Mouse (Mus musculus) embryonic facial prominence, embryonic 13.5 days (tissue): ENCODE results near the gene Adora2a. TPM values are rescaled to one million over a fixed set of nuclear protein-coding genes. Genes with fewer than 3 reads are reported as not detected.

Experiments used
- ATAC-seq: fragments of 200-750 bp; cut with Nextera tagmentation; 2 replicates; pipeline ENCODE4 v1.8.0; 2017; ENCODE audit warnings: low read depth; ENCODE audit not compliant: insufficient number of reproducible peaks, insufficient read depth, low FRiP score, low TSS enrichment
- H3K27ac ChIP-seq: fragments of 300-500 bp; sonication (generic); 2 replicates; pipeline ENCODE4 v1.5.1; 2015; ENCODE audit warnings: moderate library complexity, mild to moderate bottlenecking, inconsistent platforms
- H3K27me3 ChIP-seq: fragments of 300-500 bp; sonication (generic); 2 replicates; pipeline ENCODE4 v1.6.1; 2015; ENCODE audit warnings: mild to moderate bottlenecking, inconsistent platforms
- H3K36me3 ChIP-seq: fragments of 300-500 bp; sonication (generic); 2 replicates; pipeline ENCODE4 v1.6.1; 2015; ENCODE audit warnings: mild to moderate bottlenecking, inconsistent platforms
- H3K4me1 ChIP-seq: fragments of 300-500 bp; sonication (generic); 2 replicates; pipeline ENCODE4 v1.6.1; 2015; ENCODE audit warnings: inconsistent platforms
- H3K4me2 ChIP-seq: fragments of 300-500 bp; sonication (generic); 2 replicates; pipeline ENCODE4 v1.6.1; 2015; ENCODE audit warnings: moderate library complexity, mild to moderate bottlenecking, inconsistent platforms
- H3K4me3 ChIP-seq: fragments of 300-500 bp; sonication (generic); 2 replicates; pipeline ENCODE4 v1.5.1; 2015; ENCODE audit warnings: mild to moderate bottlenecking, inconsistent platforms
- H3K9ac ChIP-seq: fragments of 300-500 bp; sonication (generic); 2 replicates; pipeline ENCODE4 v1.6.1; 2015; ENCODE audit warnings: mild to moderate bottlenecking, inconsistent platforms
- H3K9me3 ChIP-seq: fragments of 300-500 bp; sonication (generic); 2 replicates; pipeline ENCODE4 v1.6.1; 2016; ENCODE audit warnings: inconsistent platforms
- WGBS: fragments of 180-500 bp; shearing (Covaris S2); methylation state at CpG from one replicate; pipeline ENCODE4 v1.1.7; 2015; ENCODE audit warnings: mixed read lengths; 5-methylcytosine and 5-hydroxymethylcytosine counted together
- polyA plus RNA-seq: library from polyadenylated mRNA; unstranded; fragments of >200 nt; fragmentation: Nextera tagmentation; extraction: Ambion mirVana; gene quantifications from 2 replicates; pipeline ENCODE4 v1.2.1, GENCODE M21; 2015

The Adora2a gene
- polyA plus RNA-seq, 1 experiment from 2014 or later = 2.4 TPM

GRCm38 (mm10) chr10:75294926-75295325 is 21.8 kb upstream of the Adora2a start:
- peaks cover 48% of the 10 kb centered on the region for H3K36me3 ChIP-seq
- no peak for ATAC-seq
- no peak overlapping the region for H3K9ac ChIP-seq
- H3K9me3 ChIP-seq = no peaks in the 10 kb centered on the region
- peaks cover 15% of the 10 kb centered on the region; the same call in 1 of the 2 replicates for H3K4me1 ChIP-seq
- no peaks in the 10 kb centered on the region for H3K27me3 ChIP-seq
- no peak overlapping the region for H3K27ac ChIP-seq
- H3K4me2 ChIP-seq = no peak overlapping the region
- WGBS = 56% methylated on average over 4 of the region's 4 CpGs
- no peak overlapping the region for H3K4me3 ChIP-seq

GRCm38 (mm10) chr10:75298608-75299007 is 18.1 kb upstream of the Adora2a start:
- no peak overlapping the region for H3K4me3 ChIP-seq
- peaks cover 77% of the 10 kb centered on the region for H3K36me3 ChIP-seq
- no peak overlapping the region for H3K4me2 ChIP-seq
- H3K9me3 ChIP-seq = no peaks in the 10 kb centered on the region
- ATAC-seq = no peak
- H3K27me3 ChIP-seq = no peaks in the 10 kb centered on the region
- H3K27ac ChIP-seq = no peak overlapping the region
- WGBS = 94% methylated on average over 5 of the region's 5 CpGs
- no peak overlapping the region for H3K9ac ChIP-seq
- H3K4me1 ChIP-seq = peaks cover 15% of the 10 kb centered on the region; the same call in 1 of the 2 replicates

- Histone ChIP-seq H3K36me3 (peaks cover 87% of the 10 kb centered on the region), H3K9ac (no peak overlapping the region), H3K4me2 (no peak overlapping the region), H3K4me1 (peaks cover 12% of the 10 kb centered on the region; the same call in 1 of the 2 replicates), H3K4me3 (no peak overlapping the region), H3K27ac (no peak overlapping the region), H3K9me3 (no peaks in the 10 kb centered on the region), H3K27me3 (no peaks in the 10 kb centered on the region)
- 66% methylated on average over 5 of the region's 5 CpGs for WGBS
- no peak for ATAC-seq
Observed at GRCm38 (mm10) chr10:75299785-75300418, 16.8 kb upstream of the Adora2a start.

- Histone ChIP-seq H3K4me1 (0 out of 2 replicates have a peak, but pooled peaks cover 5% of the 10 kb centered on the region), H3K36me3 (peaks cover 90% of the 10 kb centered on the region), H3K9ac (no peak overlapping the region), H3K4me3 (no peak overlapping the region), H3K9me3 (no peaks in the 10 kb centered on the region), H3K27me3 (no peaks in the 10 kb centered on the region), H3K4me2 (no peak overlapping the region), H3K27ac (no peak overlapping the region)
- ATAC-seq = no peak
- 91% methylated on average over 12 of the region's 12 CpGs for WGBS
Observed at GRCm38 (mm10) chr10:75301195-75301806, 15.4 kb upstream of the Adora2a start.

- Histone ChIP-seq H3K36me3 (peaks cover 90% of the 10 kb centered on the region), H3K27me3 (no peaks in the 10 kb centered on the region), H3K4me1 (0 out of 2 replicates have a peak, but pooled peaks cover 5% of the 10 kb centered on the region), H3K4me2 (no peak overlapping the region), H3K9ac (no peak overlapping the region), H3K27ac (no peak overlapping the region), H3K4me3 (no peak overlapping the region), H3K9me3 (no peaks in the 10 kb centered on the region)
- 95% methylated on average over 4 of the region's 4 CpGs for WGBS
- no peak for ATAC-seq
Observed at GRCm38 (mm10) chr10:75301937-75302336, 14.7 kb upstream of the Adora2a start.

- Histone ChIP-seq H3K36me3 (peaks cover 95% of the 10 kb centered on the region), H3K27me3 (no peaks in the 10 kb centered on the region), H3K27ac (no peak overlapping the region), H3K9me3 (no peaks in the 10 kb centered on the region), H3K4me1 (0 out of 2 replicates have a peak, but pooled peaks cover 5% of the 10 kb centered on the region), H3K9ac (no peak overlapping the region), H3K4me2 (no peak overlapping the region), H3K4me3 (no peak overlapping the region)
- ATAC-seq = no peak
- WGBS = 87% methylated on average over 4 of the region's 4 CpGs
Observed at GRCm38 (mm10) chr10:75302536-75302935, 14.1 kb upstream of the Adora2a start.

- Histone ChIP-seq H3K36me3 (peaks cover 95% of the 10 kb centered on the region), H3K9ac (no peak overlapping the region), H3K27me3 (no peaks in the 10 kb centered on the region), H3K4me3 (no peak overlapping the region), H3K9me3 (no peaks in the 10 kb centered on the region), H3K27ac (no peak overlapping the region), H3K4me2 (no peak overlapping the region), H3K4me1 (0 out of 2 replicates have a peak, but pooled peaks cover 5% of the 10 kb centered on the region)
- WGBS = 80% methylated on average over 8 of the region's 8 CpGs
- no peak for ATAC-seq
Observed at GRCm38 (mm10) chr10:75303324-75304048, 13.2 kb upstream of the Adora2a start.

- 87% methylated on average over 5 of the region's 5 CpGs for WGBS
Observed at GRCm38 (mm10) chr10:75304049-75304405, 12.7 kb upstream of the Adora2a start.

GRCm38 (mm10) chr10:75304413-75304812 is 12.3 kb upstream of the Adora2a start:
- no peak overlapping the region for H3K27ac ChIP-seq
- H3K36me3 ChIP-seq = peaks cover 96% of the 10 kb centered on the region

More at GRCm38 (mm10) chr10:75304049-75304405, 12.7 kb upstream of the Adora2a start:
- Histone ChIP-seq H3K27ac (no peak overlapping the region), H3K4me2 (no peak overlapping the region), H3K36me3 (peaks cover 96% of the 10 kb centered on the region), H3K4me3 (no peak overlapping the region), H3K4me1 (0 out of 2 replicates have a peak, but pooled peaks cover 5% of the 10 kb centered on the region), H3K27me3 (no peaks in the 10 kb centered on the region), H3K9me3 (no peaks in the 10 kb centered on the region), H3K9ac (no peak overlapping the region)
- ATAC-seq = no peak

GRCm38 (mm10) chr10:75307130-75307529 is 9.5 kb upstream of the Adora2a start:
- H3K9me3 ChIP-seq = no peaks in the 10 kb centered on the region
- no peaks in the 10 kb centered on the region for H3K27me3 ChIP-seq
- H3K4me2 ChIP-seq = no peak overlapping the region
- H3K4me1 ChIP-seq = no peaks in the 10 kb centered on the region
- no peak overlapping the region for H3K4me3 ChIP-seq
- 95% methylated on average over 7 of the region's 7 CpGs for WGBS
- H3K36me3 ChIP-seq = peaks cover 98% of the 10 kb centered on the region
- no peak overlapping the region for H3K9ac ChIP-seq
- H3K27ac ChIP-seq = no peak overlapping the region
- ATAC-seq = no peak

More at GRCm38 (mm10) chr10:75304413-75304812, 12.3 kb upstream of the Adora2a start:
- Histone ChIP-seq H3K4me3 (no peak overlapping the region), H3K4me2 (no peak overlapping the region), H3K4me1 (0 out of 2 replicates have a peak, but pooled peaks cover 4% of the 10 kb centered on the region), H3K9ac (no peak overlapping the region), H3K27me3 (no peaks in the 10 kb centered on the region), H3K9me3 (no peaks in the 10 kb centered on the region)
- no peak for ATAC-seq
- 74% methylated on average over 6 of the region's 6 CpGs for WGBS

GRCm38 (mm10) chr10:75312361-75312760 is 4.3 kb upstream of the Adora2a start:
- Histone ChIP-seq H3K27me3 (peaks cover 15% of the 10 kb centered on the region), H3K4me3 (no peak overlapping the region), H3K9me3 (no peaks in the 10 kb centered on the region), H3K4me1 (peaks cover 8% of the 10 kb centered on the region), H3K27ac (no peak overlapping the region), H3K9ac (no peak overlapping the region), H3K4me2 (no peak overlapping the region), H3K36me3 (peaks cover 58% of the 10 kb centered on the region)
- no peak for ATAC-seq
- WGBS = 73% methylated on average over 7 of the region's 7 CpGs
